Mouse (Mus musculus) neural tube, embryonic 13.5 days (tissue): ENCODE measurements around the gene Vmn1r143. TPM values are rescaled to one million over a fixed set of nuclear protein-coding genes. Genes with fewer than 3 reads are reported as not detected.
"Not testable (repeated sequence)": the region's sequence is repeated elsewhere in the genome, so short reads cannot be mapped to it uniquely, and the experiment has no call there.

Experiments
- ATAC-seq: fragments of 200-750 bp; cut with Nextera tagmentation; 2 replicates; pipeline ENCODE4 v1.8.0; 2017; ENCODE audit warnings: low read depth, mild to moderate bottlenecking, moderate TSS enrichment, moderate library complexity
- H3K27ac ChIP-seq: fragments of 300-500 bp; sonication (generic); replicated peaks from 2 replicates; pipeline ENCODE4 v1.5.1; 2015; ENCODE audit warnings: moderate library complexity, mild to moderate bottlenecking, inconsistent platforms
- H3K27me3 ChIP-seq: fragments of 300-500 bp; sonication (generic); 2 replicates; pipeline ENCODE4 v1.6.1; 2015; ENCODE audit warnings: mild to moderate bottlenecking, inconsistent platforms
- H3K36me3 ChIP-seq: fragments of 300-500 bp; sonication (generic); 2 replicates; pipeline ENCODE4 v1.6.1; 2015; ENCODE audit warnings: mild to moderate bottlenecking, inconsistent platforms
- H3K4me1 ChIP-seq: fragments of 300-500 bp; sonication (generic); replicated peaks from 2 replicates; pipeline ENCODE4 v1.6.1; 2015; ENCODE audit warnings: inconsistent platforms
- H3K4me2 ChIP-seq: fragments of 300-500 bp; sonication (generic); 2 replicates; pipeline ENCODE4 v1.6.1; 2015; ENCODE audit warnings: inconsistent platforms, mild to moderate bottlenecking, moderate library complexity
- H3K4me3 ChIP-seq: fragments of 300-500 bp; sonication (generic); 2 replicates; pipeline ENCODE4 v1.5.1; 2015; ENCODE audit warnings: mild to moderate bottlenecking, inconsistent platforms
- H3K9ac ChIP-seq: fragments of 300-500 bp; sonication (generic); 2 replicates; pipeline ENCODE4 v1.6.1; 2015; ENCODE audit warnings: moderate library complexity, mild to moderate bottlenecking, inconsistent platforms
- H3K9me3 ChIP-seq: fragments of 300-500 bp; sonication (generic); 2 replicates; pipeline ENCODE4 v1.6.1; 2016; ENCODE audit warnings: inconsistent platforms
- WGBS: fragments of 180-500 bp; shearing (Covaris S2); methylation state at CpG from one replicate; pipeline ENCODE4 v1.1.7; 2015; 5-methylcytosine and 5-hydroxymethylcytosine counted together
- polyA plus RNA-seq: library from polyadenylated mRNA; unstranded; fragments of >200 nt; fragmentation: Nextera tagmentation; extraction: Ambion mirVana; gene quantifications from 2 replicates; pipeline ENCODE4 v1.2.1, GENCODE M21; 2015

Vmn1r143 gene
- polyA plus RNA-seq = not detected in 2 replicates

GRCm38 (mm10) chr7:22189077-22189476, at the start of gene Vmn1r143:
Gene Vmn1r143 (plus strand): TSS chr7:22189377.
- H3K27me3 ChIP-seq, H3K4me1 ChIP-seq, H3K27ac ChIP-seq, H3K36me3 ChIP-seq, H3K4me3 ChIP-seq, H3K4me2 ChIP-seq, H3K9me3 ChIP-seq, H3K9ac ChIP-seq, ATAC-seq: not testable (repeated sequence)
- WGBS = no CpG with 5 or more reads among the region's 3 CpGs

DNA sequence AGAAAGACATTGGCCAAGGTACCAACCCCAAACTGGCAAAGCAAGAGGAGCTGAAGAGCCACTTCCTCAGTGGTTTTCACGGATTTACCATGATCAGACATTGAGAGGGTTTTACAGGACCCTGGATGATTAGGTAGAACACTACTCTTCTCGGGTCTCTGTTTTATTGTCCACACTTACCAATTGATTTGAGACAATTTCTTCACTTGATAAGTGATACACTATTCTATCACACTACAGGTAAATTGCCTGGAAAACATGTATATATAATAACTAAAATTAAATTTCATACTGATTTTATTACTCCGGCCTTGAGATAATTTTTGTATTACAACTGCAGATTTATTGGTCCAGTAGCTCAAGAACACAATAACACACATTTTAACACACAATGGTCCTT, 25.2 kb upstream of the Vmn1r143 start, which contains the start of gene Vmn1r142:
Vmn1r142 (minus strand) TSS at position 101 of the 400 bp plus-strand sequence.
- no CpG with 5 or more reads among the region's 3 CpGs for WGBS
- not testable (repeated sequence) for H3K4me1 ChIP-seq, ATAC-seq, H3K9me3 ChIP-seq, H3K36me3 ChIP-seq, H3K4me3 ChIP-seq, H3K4me2 ChIP-seq, H3K27me3 ChIP-seq, H3K27ac ChIP-seq, H3K9ac ChIP-seq

- no CpG with 5 or more reads among the region's 2 CpGs for WGBS
- H3K27me3 ChIP-seq, H3K9me3 ChIP-seq, H3K9ac ChIP-seq, ATAC-seq, H3K4me3 ChIP-seq, H3K36me3 ChIP-seq, H3K27ac ChIP-seq, H3K4me1 ChIP-seq, H3K4me2 ChIP-seq: not testable (repeated sequence)
Measured at GRCm38 (mm10) chr7:22201164-22201563, 12.0 kb downstream of the Vmn1r143 start, which contains the start of gene Gm8653. Gene Gm8653 (minus strand): TSS chr7:22201264.

GRCm38 (mm10) chr7:22229384-22229783, 40.2 kb downstream of the Vmn1r143 start, which contains the start of gene Gm8453:
Gene Gm8453 (minus strand): TSS chr7:22229484.
- H3K9me3 ChIP-seq, H3K4me3 ChIP-seq, H3K9ac ChIP-seq, H3K27ac ChIP-seq, H3K27me3 ChIP-seq, H3K36me3 ChIP-seq, ATAC-seq, H3K4me1 ChIP-seq, H3K4me2 ChIP-seq: not testable (repeated sequence)
- 32% methylated on average over 2 of the region's 2 CpGs for WGBS

Other genes with a start within 250 kb of the Vmn1r143 start
- gene Vmn1r137, start 194.8 kb upstream of the Vmn1r143 start, polyA plus RNA-seq = not detected in 2 replicates
- not detected in 2 replicates for gene Vmn1r138, start 160.5 kb upstream of the Vmn1r143 start, polyA plus RNA-seq
- not detected in 2 replicates for gene Gm6176, start 133.1 kb upstream of the Vmn1r143 start, polyA plus RNA-seq
- not detected in 2 replicates for gene Vmn1r139, start 120.3 kb upstream of the Vmn1r143 start, polyA plus RNA-seq
- not detected in 2 replicates for gene Gm16451, start 71.1 kb upstream of the Vmn1r143 start, polyA plus RNA-seq
- gene Gm10666, start 54.6 kb upstream of the Vmn1r143 start, polyA plus RNA-seq = not detected in 2 replicates
- not detected in 2 replicates for gene Vmn1r142, start 25.3 kb upstream of the Vmn1r143 start, polyA plus RNA-seq
- gene Gm8653, start 11.9 kb downstream of the Vmn1r143 start, polyA plus RNA-seq = not detected in 2 replicates
- gene Gm8453, start 40.1 kb downstream of the Vmn1r143 start, polyA plus RNA-seq = not detected in 2 replicates
- not detected in 2 replicates for gene Gm4187, start 140.3 kb downstream of the Vmn1r143 start, polyA plus RNA-seq
- gene Gm8660, start 181.7 kb downstream of the Vmn1r143 start, polyA plus RNA-seq = not detected in 2 replicates
- not detected in 2 replicates for gene Vmn1r148, start 224.2 kb downstream of the Vmn1r143 start, polyA plus RNA-seq
- not detected in 2 replicates for gene Vmn1r149, start 248.9 kb downstream of the Vmn1r143 start, polyA plus RNA-seq